Mouse (Mus musculus) midbrain, embryonic 13.5 days (tissue): ENCODE measurements around the gene Irgm1. TPM values are rescaled to one million over a fixed set of nuclear protein-coding genes. Genes with fewer than 3 reads are reported as not detected.
"Not testable (repeated sequence)": the region's sequence is repeated elsewhere in the genome, so short reads cannot be mapped to it uniquely, and the experiment has no call there.

ENCODE experiments used
- ATAC-seq: fragments of 200-750 bp; cut with Nextera tagmentation; 2 replicates; pipeline ENCODE4 v1.8.0; 2017; ENCODE audit warnings: mild to moderate bottlenecking, moderate TSS enrichment, moderate library complexity
- H3K27ac ChIP-seq: fragments of 300-500 bp; sonication (generic); 2 replicates; pipeline ENCODE4 v1.5.1; 2015; ENCODE audit warnings: inconsistent platforms, mild to moderate bottlenecking, moderate library complexity
- H3K27me3 ChIP-seq: fragments of 300-500 bp; sonication (generic); 2 replicates; pipeline ENCODE4 v1.6.1; 2015; ENCODE audit warnings: mild to moderate bottlenecking, inconsistent platforms
- H3K36me3 ChIP-seq: fragments of 300-500 bp; sonication (generic); 2 replicates; pipeline ENCODE4 v1.6.1; 2015; ENCODE audit warnings: mild to moderate bottlenecking, inconsistent platforms
- H3K4me1 ChIP-seq: fragments of 300-500 bp; sonication (generic); replicated peaks from 2 replicates; pipeline ENCODE4 v1.6.1; 2015; ENCODE audit warnings: inconsistent platforms
- H3K4me2 ChIP-seq: fragments of 300-500 bp; sonication (generic); replicated peaks from 2 replicates; pipeline ENCODE4 v1.6.1; 2015; ENCODE audit warnings: moderate library complexity, mild to moderate bottlenecking, inconsistent platforms
- H3K4me3 ChIP-seq: fragments of 300-500 bp; sonication (generic); replicated peaks from 2 replicates; pipeline ENCODE4 v1.5.1; 2015; ENCODE audit warnings: mild to moderate bottlenecking, inconsistent platforms
- H3K9ac ChIP-seq: fragments of 300-500 bp; sonication (generic); replicated peaks from 2 replicates; pipeline ENCODE4 v1.6.1; 2015; ENCODE audit warnings: mild to moderate bottlenecking, inconsistent platforms
- H3K9me3 ChIP-seq: fragments of 300-500 bp; sonication (generic); 2 replicates; pipeline ENCODE4 v1.6.1; 2016; ENCODE audit warnings: mild to moderate bottlenecking, inconsistent platforms
- WGBS: fragments of 180-500 bp; shearing (Covaris S2); methylation state at CpG from one replicate; pipeline ENCODE4 v1.1.7; 2015; 5-methylcytosine and 5-hydroxymethylcytosine counted together
- polyA plus RNA-seq: library from polyadenylated mRNA; unstranded; fragments of >200 nt; fragmentation: Nextera tagmentation; extraction: Ambion mirVana; gene quantifications from 2 replicates; pipeline ENCODE4 v1.2.1, GENCODE M21; 2015

The Irgm1 gene
- 1.8 and 1.9 TPM in 2 replicates for polyA plus RNA-seq

GRCm38 (mm10) chr11:48871201-48871772 lies at the start of gene Irgm1:
TSS of gene Irgm1 (minus strand) at chr11:48871683.
- Histone ChIP-seq H3K4me1 (peaks cover 16% of the 10 kb centered on the region), H3K27me3 (peaks cover 20% of the 10 kb centered on the region), H3K4me2 (peak within 1 kb of the TSS; percentile 67), H3K4me3 (peak within 1 kb of the TSS; percentile 38), H3K9me3 (no peaks in the 10 kb centered on the region), H3K9ac (peak within 1 kb of the TSS; percentile 53; the same call in 1 of the 2 replicates), H3K27ac (no peak within 1 kb of the TSS), H3K36me3 (no peaks in the 10 kb centered on the region)
- 2% methylated on average over 19 of the region's 19 CpGs for WGBS
- ATAC-seq = peak; percentile 62

GRCm38 (mm10) chr11:48918380-48918779 lies 46.9 kb upstream of the Irgm1 start:
- no peak overlapping the region for H3K9ac ChIP-seq
- WGBS = 92% methylated on average over 3 of the region's 3 CpGs
- no peaks in the 10 kb centered on the region for H3K9me3 ChIP-seq
- H3K4me2 ChIP-seq = no peak overlapping the region
- no peaks in the 10 kb centered on the region for H3K27me3 ChIP-seq
- H3K27ac ChIP-seq = no peak overlapping the region
- H3K36me3 ChIP-seq = no peaks in the 10 kb centered on the region
- no peak overlapping the region for H3K4me3 ChIP-seq
- no peak for ATAC-seq
- no peaks in the 10 kb centered on the region for H3K4me1 ChIP-seq

GRCm38 (mm10) chr11:48913611-48914010 lies 42.1 kb upstream of the Irgm1 start:
- no peak overlapping the region for H3K4me2 ChIP-seq
- 98% methylated on average over 1 of the region's 1 CpGs for WGBS
- H3K27ac ChIP-seq = no peak overlapping the region
- H3K9ac ChIP-seq = no peak overlapping the region
- no peaks in the 10 kb centered on the region for H3K36me3 ChIP-seq
- H3K27me3 ChIP-seq = no peaks in the 10 kb centered on the region
- no peaks in the 10 kb centered on the region for H3K9me3 ChIP-seq
- no peak overlapping the region for H3K4me3 ChIP-seq
- no peaks in the 10 kb centered on the region for H3K4me1 ChIP-seq
- no peak for ATAC-seq

GRCm38 (mm10) chr11:48908459-48908858 lies 37.0 kb upstream of the Irgm1 start:
- Histone ChIP-seq H3K4me1 (no peaks in the 10 kb centered on the region), H3K27me3 (no peaks in the 10 kb centered on the region)
- 74% methylated on average over 1 of the region's 1 CpGs for WGBS

GRCm38 (mm10) chr11:48902021-48902420 lies 30.5 kb upstream of the Irgm1 start, which contains the start of gene Gm5431:
TSS of gene Gm5431 (minus strand) at chr11:48902214.
- Histone ChIP-seq H3K4me2 (no peak within 1 kb of the TSS), H3K9ac (no peak within 1 kb of the TSS), H3K27ac (no peak within 1 kb of the TSS), H3K9me3 (no peaks in the 10 kb centered on the region), H3K27me3 (no peaks in the 10 kb centered on the region), H3K4me3 (no peak within 1 kb of the TSS), H3K4me1 (no peaks in the 10 kb centered on the region), H3K36me3 (no peaks in the 10 kb centered on the region)
- 77% methylated on average over 2 of the region's 2 CpGs for WGBS
- no peak for ATAC-seq

More at GRCm38 (mm10) chr11:48908459-48908858, 37.0 kb upstream of the Irgm1 start:
- no peak overlapping the region for H3K4me3 ChIP-seq
- no peak for ATAC-seq
- H3K27ac ChIP-seq = no peak overlapping the region
- no peak overlapping the region for H3K4me2 ChIP-seq
- H3K9me3 ChIP-seq = no peaks in the 10 kb centered on the region
- H3K9ac ChIP-seq = no peak overlapping the region
- no peaks in the 10 kb centered on the region for H3K36me3 ChIP-seq

- H3K27ac ChIP-seq, H3K27me3 ChIP-seq, H3K36me3 ChIP-seq, H3K9me3 ChIP-seq, H3K4me1 ChIP-seq, H3K9ac ChIP-seq, H3K4me2 ChIP-seq, ATAC-seq, H3K4me3 ChIP-seq: not testable (repeated sequence)
- 92% methylated on average over 1 of the region's 1 CpGs for WGBS
Measured at GRCm38 (mm10) chr11:48901567-48901930, 30.1 kb upstream of the Irgm1 start.

GRCm38 (mm10) chr11:48900654-48901566 lies 29.4 kb upstream of the Irgm1 start:
- H3K4me1 ChIP-seq, H3K27me3 ChIP-seq, H3K9ac ChIP-seq, H3K27ac ChIP-seq, H3K4me2 ChIP-seq, H3K36me3 ChIP-seq, ATAC-seq, H3K4me3 ChIP-seq, H3K9me3 ChIP-seq: not testable (repeated sequence)
- WGBS = 83% methylated on average over 6 of the region's 6 CpGs

GRCm38 (mm10) chr11:48898812-48899431 lies 27.4 kb upstream of the Irgm1 start:
- no peaks in the 10 kb centered on the region for H3K9me3 ChIP-seq
- no peaks in the 10 kb centered on the region for H3K36me3 ChIP-seq
- no peaks in the 10 kb centered on the region for H3K4me1 ChIP-seq
- no peaks in the 10 kb centered on the region for H3K27me3 ChIP-seq
- no peak overlapping the region for H3K9ac ChIP-seq
- 79% methylated on average over 2 of the region's 2 CpGs for WGBS
- H3K4me2 ChIP-seq = no peak overlapping the region
- ATAC-seq = no peak
- no peak overlapping the region for H3K27ac ChIP-seq
- no peak overlapping the region for H3K4me3 ChIP-seq

GRCm38 (mm10) chr11:48876680-48877079 lies 5.2 kb upstream of the Irgm1 start:
- peaks cover 17% of the 10 kb centered on the region for H3K27me3 ChIP-seq
- no peak overlapping the region for H3K27ac ChIP-seq
- ATAC-seq = no peak
- H3K4me3 ChIP-seq = no peak overlapping the region
- no peak overlapping the region for H3K9ac ChIP-seq
- peaks cover 7% of the 10 kb centered on the region for H3K4me1 ChIP-seq
- no peak overlapping the region for H3K4me2 ChIP-seq
- H3K9me3 ChIP-seq = no peaks in the 10 kb centered on the region
- no peaks in the 10 kb centered on the region for H3K36me3 ChIP-seq
- 92% methylated on average over 1 of the region's 1 CpGs for WGBS

GRCm38 (mm10) chr11:48875343-48875837 lies 3.9 kb upstream of the Irgm1 start:
- ATAC-seq, H3K36me3 ChIP-seq, H3K4me2 ChIP-seq, H3K4me3 ChIP-seq, H3K9me3 ChIP-seq, H3K9ac ChIP-seq, H3K27ac ChIP-seq: not testable (repeated sequence)
- Histone ChIP-seq H3K27me3 (peaks cover 20% of the 10 kb centered on the region), H3K4me1 (peaks cover 16% of the 10 kb centered on the region)
- WGBS = 67% methylated on average over 1 of the region's 1 CpGs

GRCm38 (mm10) chr11:48874465-48874864 lies 3.0 kb upstream of the Irgm1 start:
- no peak overlapping the region for H3K9ac ChIP-seq
- no peaks in the 10 kb centered on the region for H3K36me3 ChIP-seq
- ATAC-seq = peak; percentile 71
- H3K27me3 ChIP-seq = peaks cover 20% of the 10 kb centered on the region
- H3K4me3 ChIP-seq = no peak overlapping the region
- H3K27ac ChIP-seq = no peak overlapping the region
- H3K4me1 ChIP-seq = peaks cover 16% of the 10 kb centered on the region
- no peak overlapping the region for H3K4me2 ChIP-seq
- H3K9me3 ChIP-seq = no peaks in the 10 kb centered on the region
- 0% methylated on average over 4 of the region's 4 CpGs for WGBS
